Mouse (Mus musculus) olfactory bulb, adult 2 months (tissue): ENCODE data around the gene Dnajc1.

Source experiments
- CTCF ChIP-seq: fragments of 200-500 bp; IDR thresholded peaks from 2 replicates; pipeline ENCODE4 v1.5.1; 2012; ENCODE audit warnings: low read depth, mild to moderate bottlenecking, low read length, moderate library complexity; ENCODE audit not compliant: insufficient read depth
- POLR2A ChIP-seq: fragments of 200-500 bp; IDR thresholded peaks from 2 replicates; pipeline ENCODE4 v1.6.1; 2012; ENCODE audit warnings: mild to moderate bottlenecking, low read depth, low read length, moderate library complexity; ENCODE audit not compliant: insufficient read depth

DNA sequence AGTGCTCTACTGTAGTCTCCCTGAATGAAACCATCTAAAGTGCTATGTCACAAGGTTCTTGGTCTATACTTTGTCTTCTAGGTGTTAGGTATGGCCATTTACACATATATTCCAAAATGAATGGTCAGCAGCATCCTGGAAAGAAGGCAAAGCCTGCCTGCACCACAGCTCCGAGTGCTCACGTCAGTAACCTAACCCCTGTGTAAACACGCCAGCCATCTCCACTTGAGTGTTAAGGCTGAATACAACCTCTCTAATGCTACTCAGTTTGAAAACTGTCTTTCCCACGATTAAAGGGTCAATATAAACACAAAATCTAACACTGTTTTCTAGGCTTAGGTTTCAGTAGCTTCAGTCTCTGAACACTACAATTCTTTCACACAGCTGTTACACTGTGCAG lies 161.5 kb downstream of the Dnajc1 start:
- TF ChIP-seq CTCF (no peak), POLR2A (no peak)
